Mouse (Mus musculus) mesoderm, embryonic 11.5 days (tissue): Measurements from ENCODE around the gene Gfi1b.
A peak's percentile ranks its signal among the peaks of the same experiment; 100 is the strongest.

ENCODE experiments used
- DNase-seq: peaks from one replicate; pipeline ENCODE4 v3.0.0-alpha.2; 2012; ENCODE audit warnings: low read depth, low spot score

The Gfi1b gene

GRCm38 (mm10) chr2:28621664-28622171 lies at the start of gene Gfi1b:
Gene Gfi1b (minus strand): TSS chr2:28621982.
- peak; percentile 32 for DNase-seq

GRCm38 (mm10) chr2:28671438-28671837 lies 49.7 kb upstream of the Gfi1b start:
- no peak for DNase-seq

GRCm38 (mm10) chr2:28665818-28666217 lies 44.0 kb upstream of the Gfi1b start:
- peak; percentile 37 for DNase-seq

GRCm38 (mm10) chr2:28662891-28663290 lies 41.1 kb upstream of the Gfi1b start:
- no peak for DNase-seq

DNA sequence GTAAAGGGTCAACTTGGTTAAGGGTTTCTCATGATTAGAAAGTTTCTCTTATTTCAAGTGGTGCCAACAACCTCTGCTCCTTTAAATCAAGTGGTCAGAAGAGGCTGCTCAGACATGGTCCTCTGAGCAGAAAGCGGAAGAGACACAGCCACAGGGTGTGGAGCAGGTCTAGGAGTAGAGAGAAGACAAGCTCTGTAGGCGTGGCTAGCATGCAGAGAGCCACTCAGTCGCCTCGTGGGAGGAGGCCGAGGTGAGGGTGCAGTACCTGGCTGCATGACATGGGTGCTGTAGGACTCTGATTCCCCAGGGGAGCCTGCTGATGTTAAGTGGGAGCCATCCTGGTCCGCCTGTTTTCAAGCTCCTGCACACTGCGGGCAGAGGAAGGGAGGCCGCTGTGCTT lies 34.4 kb upstream of the Gfi1b start:
- no peak for DNase-seq

DNA sequence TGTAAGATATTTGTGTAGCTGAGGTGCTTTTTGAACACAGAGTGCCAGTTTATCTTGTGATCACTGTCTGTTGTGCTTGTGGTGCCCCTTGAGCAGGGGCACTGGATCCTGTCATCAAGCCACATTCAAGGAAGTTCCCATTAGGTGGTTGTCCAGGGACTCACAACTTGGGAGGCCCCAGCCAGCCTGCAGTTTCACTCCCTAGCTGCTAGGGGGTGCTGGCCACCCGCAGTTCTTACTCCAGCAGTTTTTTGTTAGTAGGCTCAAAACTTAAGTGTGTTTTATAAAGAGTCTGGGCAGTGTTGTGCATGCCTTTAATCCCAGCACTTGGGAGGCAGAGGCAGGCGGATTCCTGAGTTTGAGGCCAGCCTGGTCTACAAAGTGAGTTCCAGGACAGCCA lies 32.5 kb upstream of the Gfi1b start:
- peak; percentile 22 for DNase-seq

DNA sequence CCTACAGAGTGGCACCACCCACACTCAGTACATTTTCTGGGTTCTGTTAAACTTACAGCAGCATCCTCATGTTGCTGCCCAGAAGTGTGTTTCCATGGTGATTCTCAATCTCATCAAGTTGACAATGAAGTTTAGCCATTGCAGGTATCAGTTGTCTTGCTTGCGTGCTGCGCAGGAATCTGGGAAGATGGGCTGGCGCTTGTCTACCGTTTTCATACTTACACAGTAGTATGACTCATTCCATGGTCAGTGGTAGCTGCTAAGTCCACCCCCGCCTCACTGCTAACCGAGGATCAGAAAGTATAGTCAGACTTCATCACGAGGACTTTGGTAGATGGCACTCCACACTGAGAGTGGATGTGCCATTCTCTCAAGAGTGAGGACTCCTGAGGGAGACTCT lies 31.6 kb upstream of the Gfi1b start:
- no peak for DNase-seq

DNA sequence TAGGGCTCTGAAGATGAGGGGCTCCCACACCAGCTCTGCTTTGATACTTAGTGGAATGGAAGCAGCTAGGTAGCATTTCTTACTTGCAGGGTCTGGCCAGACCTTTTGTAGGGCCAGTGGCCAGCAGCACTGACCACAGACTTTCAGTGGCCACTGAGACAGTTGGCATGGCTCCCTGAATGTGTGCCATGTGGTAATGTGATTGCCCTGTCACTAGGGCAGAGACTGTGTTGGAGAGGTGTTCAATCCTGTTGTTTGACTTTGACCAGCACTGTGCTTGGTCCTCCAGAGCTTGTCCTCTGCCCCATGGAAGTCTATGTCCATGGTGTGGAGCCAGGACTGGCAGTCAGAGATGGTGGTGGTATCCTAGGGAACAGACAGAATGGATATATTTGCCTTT lies 28.7 kb upstream of the Gfi1b start:
- DNase-seq = no peak

DNA sequence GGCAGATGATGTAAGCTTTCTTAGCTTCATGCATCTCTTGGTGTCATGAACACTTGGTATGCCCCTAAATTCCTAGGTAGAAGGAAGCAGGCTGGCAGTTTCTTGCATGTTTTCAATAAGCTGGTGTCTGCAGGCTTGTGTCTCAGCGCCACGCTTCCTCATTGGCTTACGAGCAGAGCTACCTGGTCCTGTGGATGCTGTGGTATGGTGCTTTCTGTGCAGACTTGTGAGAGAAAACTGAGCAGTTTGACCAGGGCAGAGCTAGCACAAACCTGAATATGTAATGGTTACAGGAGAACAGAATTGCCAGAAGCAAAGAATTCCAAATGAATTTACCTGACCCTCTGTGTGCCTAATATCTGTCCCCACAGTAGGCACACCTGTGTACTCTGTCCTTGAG lies 21.3 kb upstream of the Gfi1b start:
- no peak for DNase-seq

GRCm38 (mm10) chr2:28641435-28641941 lies 19.7 kb upstream of the Gfi1b start:
- DNase-seq = peak; percentile 10

DNA sequence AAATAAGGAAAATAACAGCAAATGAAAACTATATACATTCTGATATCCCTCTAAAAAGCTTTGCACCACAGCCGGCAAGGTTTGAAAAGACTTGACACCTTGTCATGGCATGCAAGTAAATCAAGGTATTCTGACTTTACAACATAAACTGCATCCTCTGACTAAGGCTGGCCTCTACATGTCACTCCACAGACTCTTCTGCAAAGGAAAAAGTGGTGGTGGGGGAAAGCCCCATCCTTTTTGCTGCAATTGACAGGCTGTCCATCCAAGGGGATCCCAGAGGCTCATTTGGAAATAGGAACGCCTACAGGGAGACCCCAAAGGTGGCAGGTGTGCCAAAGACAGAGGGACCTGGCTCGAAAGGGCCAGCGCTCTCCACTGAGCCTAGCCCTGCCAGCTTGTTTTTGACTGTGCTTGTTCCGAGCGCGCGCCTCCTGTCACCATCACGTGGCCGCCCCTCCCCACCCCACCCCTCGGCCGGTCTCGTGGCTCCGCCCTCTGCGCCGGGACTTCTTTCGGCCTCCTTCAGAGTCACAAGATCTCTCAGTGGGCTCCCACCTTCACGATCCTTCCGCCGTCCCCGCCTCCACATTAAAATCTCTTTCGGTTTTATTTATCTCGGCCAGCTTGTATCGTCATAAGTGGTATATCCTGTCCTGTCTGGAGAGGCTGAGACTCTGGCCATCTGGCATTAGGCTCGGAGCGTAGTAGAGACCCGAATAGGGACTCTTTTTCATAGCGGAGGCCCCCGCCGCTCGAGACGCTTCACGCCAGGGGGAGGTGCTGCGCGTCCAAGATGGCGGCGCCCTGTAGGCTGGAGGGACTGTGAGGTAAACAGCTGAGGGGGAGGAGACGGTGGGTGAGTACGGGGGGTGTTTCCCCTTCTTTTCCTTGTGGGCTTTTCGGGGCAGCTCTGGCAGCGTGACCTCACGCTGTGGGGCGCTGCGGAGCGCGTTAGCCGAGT lies 19.0 kb upstream of the Gfi1b start, which contains the start of gene Tsc1:
TSS of gene Tsc1 (plus strand) at position 768 of the 964 bp plus-strand sequence.
- DNase-seq = peak; percentile 97

DNA sequence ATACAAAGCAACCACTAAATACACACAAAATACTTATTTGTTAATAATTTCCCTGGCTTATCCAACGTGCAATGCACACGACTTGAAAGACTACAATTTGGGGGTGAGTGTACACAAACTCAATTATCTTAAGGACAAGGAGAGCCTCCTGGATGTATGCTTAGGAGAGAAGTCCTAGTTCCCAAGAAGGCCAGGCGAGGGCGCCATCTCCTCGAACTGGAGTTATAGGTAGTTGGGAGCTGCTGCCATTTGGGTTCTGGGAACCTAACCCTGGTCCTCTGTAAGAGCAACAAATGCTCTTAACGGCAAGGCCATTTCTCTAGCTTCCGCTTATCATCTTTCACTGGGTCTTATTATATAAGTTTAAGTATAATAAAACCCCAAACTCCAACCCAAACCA lies 18.0 kb upstream of the Gfi1b start:
- DNase-seq = peak; percentile 25

DNA sequence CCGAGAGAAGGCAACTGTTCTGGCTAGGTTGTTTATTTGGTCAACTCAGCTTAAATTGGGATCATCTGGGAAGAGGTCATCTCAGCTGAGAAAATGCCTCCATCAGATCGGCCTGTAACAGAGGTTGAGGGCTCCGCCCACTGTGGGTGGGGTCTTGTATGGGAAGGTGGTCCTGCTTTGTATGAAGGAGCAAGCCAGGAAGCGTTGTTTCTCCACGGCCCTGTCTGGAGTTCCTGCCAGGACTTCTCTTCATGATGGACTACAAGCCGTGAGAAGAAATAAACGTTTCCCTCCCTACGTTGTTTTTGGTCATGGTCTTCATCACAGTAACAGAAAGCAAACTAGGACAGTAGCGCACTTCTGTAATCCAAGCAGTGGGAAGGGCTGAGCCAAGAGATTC lies 17.1 kb upstream of the Gfi1b start:
- DNase-seq = peak; percentile 55

DNA sequence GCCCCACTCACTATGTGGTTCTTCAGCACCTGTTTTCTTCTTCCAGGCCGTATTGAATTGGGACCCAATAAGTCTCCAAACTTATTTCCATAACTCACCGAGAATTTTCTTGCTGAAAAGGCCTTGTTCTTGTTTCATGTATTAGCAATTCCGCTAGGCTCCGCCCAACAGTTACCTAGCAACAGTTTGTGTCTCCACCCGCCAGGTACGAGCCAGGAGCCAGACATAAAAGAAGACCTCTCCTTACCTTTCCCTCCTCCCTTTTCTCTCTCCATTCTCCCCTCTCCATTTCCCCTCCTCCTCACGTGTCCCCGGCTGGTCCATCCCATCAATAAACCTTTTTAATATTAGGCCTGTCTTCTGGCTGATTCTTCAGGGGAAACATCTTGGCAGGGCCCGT lies 16.6 kb upstream of the Gfi1b start:
- no peak for DNase-seq

DNA sequence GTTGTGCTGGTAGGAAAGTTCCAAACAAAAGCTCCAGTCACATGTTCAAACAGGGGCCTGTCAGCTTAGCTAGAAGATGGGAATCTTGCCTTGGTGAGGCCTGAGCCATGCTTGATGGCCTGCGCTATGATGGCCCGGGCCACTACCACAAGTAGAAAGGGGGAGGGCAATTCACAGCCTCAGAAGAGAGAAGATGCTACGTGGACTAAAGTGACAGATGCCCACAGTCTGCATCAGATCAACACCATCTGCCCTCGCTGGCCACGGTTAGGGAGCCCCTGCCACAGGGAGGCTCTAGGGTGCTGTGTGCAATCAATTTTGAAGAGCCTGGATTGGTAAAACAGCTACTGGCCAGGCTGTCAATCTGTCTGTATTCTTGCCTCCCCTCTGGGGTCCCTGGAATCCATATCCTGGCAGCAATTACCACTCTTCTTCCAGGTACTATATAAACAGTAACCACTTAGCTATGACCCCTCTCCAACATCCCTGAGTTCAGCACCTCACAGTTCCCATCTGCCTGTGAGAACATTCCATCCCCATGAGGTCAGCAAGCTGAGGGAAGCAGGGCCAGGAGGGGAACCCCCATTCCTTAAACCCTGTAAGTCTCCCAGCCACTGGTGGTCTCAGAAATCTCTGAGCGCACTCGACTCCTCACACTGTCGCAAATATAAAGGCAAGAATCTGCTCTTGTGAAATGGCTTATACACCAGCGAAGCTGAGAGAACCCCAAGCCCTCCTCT lies 15.5 kb upstream of the Gfi1b start:
- DNase-seq = peak; percentile 12

DNA sequence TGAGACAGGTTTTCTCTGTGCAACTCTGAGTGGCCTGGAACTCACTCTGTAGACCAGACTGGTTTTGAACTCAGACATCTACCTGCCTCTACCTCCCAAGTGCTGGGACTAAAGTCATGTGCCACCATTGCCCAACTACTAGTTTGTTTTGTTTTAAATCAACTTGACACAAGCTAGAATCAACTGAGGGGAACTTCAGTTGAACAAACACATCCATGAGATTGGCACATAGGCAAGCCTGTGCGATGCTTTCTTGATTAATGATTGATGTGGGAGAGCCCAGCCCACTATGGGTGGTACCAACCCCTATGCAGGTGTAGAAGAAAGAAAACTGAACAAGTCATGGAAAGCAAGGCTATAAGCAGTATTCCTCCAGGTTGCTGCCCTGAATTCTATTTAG lies 13.4 kb upstream of the Gfi1b start:
- no peak for DNase-seq

- no peak for DNase-seq
Observed at GRCm38 (mm10) chr2:28633136-28633535, 11.4 kb upstream of the Gfi1b start.

GRCm38 (mm10) chr2:28632626-28633025 lies 10.8 kb upstream of the Gfi1b start:
- no peak for DNase-seq

DNA sequence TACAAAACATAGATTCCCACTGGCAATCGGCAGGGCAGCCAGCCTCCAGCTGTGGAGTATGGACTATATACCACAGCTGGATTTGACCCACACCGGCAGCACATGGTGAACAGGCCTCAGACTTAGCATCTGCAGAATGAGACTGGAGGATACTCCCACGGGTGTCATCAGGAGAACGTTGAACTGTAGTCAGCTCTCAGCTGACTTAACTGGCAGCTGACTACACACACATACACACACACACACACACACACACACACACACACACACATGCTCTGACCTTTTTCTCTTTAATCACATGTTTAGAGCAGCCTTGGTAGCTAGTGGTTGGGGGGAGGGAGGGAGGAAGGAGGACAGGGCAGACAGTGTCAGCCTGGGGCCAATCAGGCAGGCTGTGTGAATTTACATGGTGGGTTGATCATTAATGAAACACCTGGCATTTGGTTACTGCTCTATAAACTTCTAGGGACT lies 8.2 kb upstream of the Gfi1b start:
- peak; percentile 58 for DNase-seq

- no peak for DNase-seq
Observed at GRCm38 (mm10) chr2:28628053-28628452, 6.3 kb upstream of the Gfi1b start.

DNA sequence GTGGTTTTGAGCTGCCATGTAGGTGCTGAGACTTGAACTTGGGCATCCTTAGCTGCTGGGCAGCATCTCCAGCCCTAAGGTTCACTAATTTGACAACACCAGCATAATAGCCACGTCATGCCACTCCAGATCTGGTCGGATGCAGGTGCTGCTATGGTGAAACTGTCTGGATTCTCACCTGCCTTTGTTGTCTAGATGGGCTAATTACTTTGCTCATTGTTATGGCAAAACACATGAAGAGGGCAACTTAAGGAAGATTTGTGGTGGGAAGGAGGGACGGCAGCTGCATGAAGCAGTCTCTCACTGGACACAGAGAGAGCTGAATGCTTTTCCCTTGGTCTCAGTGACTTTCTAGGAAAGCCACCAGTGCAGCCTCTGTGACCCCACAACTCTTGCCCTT lies 4.3 kb upstream of the Gfi1b start:
- no peak for DNase-seq

GRCm38 (mm10) chr2:28624870-28625269 lies 3.1 kb upstream of the Gfi1b start:
- no peak for DNase-seq
